Mouse (Mus musculus): Measurements from ENCODE around the gene Olfr78. TPM values are rescaled to one million over a fixed set of nuclear protein-coding genes. Genes with fewer than 3 reads are reported as not detected.

Olfr78 gene
- not detected in 2 replicates for polyA plus RNA-seq (2015; fragmentation: Nextera tagmentation; extraction: Ambion mirVana)

- WGBS (ENCODE audit: insufficient replicate concordance): 74% methylated on average over 4 of the region's 4 CpGs
- no peaks in the 10 kb centered on the region for H3K9me3 ChIP-seq (replicated peaks)
- H3K9ac ChIP-seq: no peak within 1 kb of the TSS
- no peaks in the 10 kb centered on the region for H3K27me3 ChIP-seq
- no peak for DNase-seq
- H3K4me3 ChIP-seq (replicated peaks): no peak within 1 kb of the TSS
- no peak for ATAC-seq (ENCODE audit: low read depth)
- no peak within 1 kb of the TSS for H3K27ac ChIP-seq
- H3K4me2 ChIP-seq: no peak within 1 kb of the TSS
- H3K36me3 ChIP-seq: no peaks in the 10 kb centered on the region
- no peaks in the 10 kb centered on the region for H3K4me1 ChIP-seq (replicated peaks)
Measured at GRCm38 (mm10) chr7:102759266-102759665, at the start of gene Olfr78, which contains the start of gene Olfr560. Olfr78 (minus strand) TSS chr7:102759471. Olfr560 (minus strand) TSS chr7:102759366.

- no peaks in the 10 kb centered on the region for H3K27me3 ChIP-seq
- ATAC-seq (ENCODE audit: low read depth): no peak
- H3K4me2 ChIP-seq: no peak within 1 kb of the TSS
- no peak for DNase-seq
- H3K4me3 ChIP-seq (replicated peaks): no peak within 1 kb of the TSS
- H3K27ac ChIP-seq: no peak within 1 kb of the TSS
- no peaks in the 10 kb centered on the region for H3K4me1 ChIP-seq (replicated peaks)
- H3K36me3 ChIP-seq: no peaks in the 10 kb centered on the region
- no peak within 1 kb of the TSS for H3K9ac ChIP-seq
- no peaks in the 10 kb centered on the region for H3K9me3 ChIP-seq (replicated peaks)
Measured at GRCm38 (mm10) chr7:102803180-102803579, 43.9 kb upstream of the Olfr78 start, which contains the start of gene Olfr564. Olfr564 (plus strand) TSS chr7:102803480.

GRCm38 (mm10) chr7:102770921-102771320 lies 11.7 kb upstream of the Olfr78 start, which contains the start of gene Olfr561:
Olfr561 (plus strand) TSS chr7:102771221.
- 25% methylated on average over 2 of the region's 2 CpGs for WGBS (ENCODE audit: insufficient replicate concordance)
- DNase-seq (no peak), ATAC-seq (ENCODE audit: low read depth) (no peak)
- Histone ChIP-seq H3K4me2 (no peak within 1 kb of the TSS), H3K4me3 (replicated peaks) (no peak within 1 kb of the TSS), H3K27ac (no peak within 1 kb of the TSS), H3K9ac (no peak within 1 kb of the TSS), H3K9me3 (replicated peaks) (no peaks in the 10 kb centered on the region), H3K36me3 (no peaks in the 10 kb centered on the region), H3K4me1 (replicated peaks) (no peaks in the 10 kb centered on the region), H3K27me3 (no peaks in the 10 kb centered on the region)

- DNase-seq (no peak), ATAC-seq (ENCODE audit: low read depth) (no peak)
- 5% methylated on average over 1 of the region's 1 CpGs for WGBS (ENCODE audit: insufficient replicate concordance)
- Histone ChIP-seq H3K36me3 (no peaks in the 10 kb centered on the region), H3K4me2 (no peak overlapping the region), H3K9me3 (replicated peaks) (no peaks in the 10 kb centered on the region), H3K27ac (no peak overlapping the region), H3K9ac (no peak overlapping the region), H3K4me1 (replicated peaks) (no peaks in the 10 kb centered on the region), H3K27me3 (no peaks in the 10 kb centered on the region), H3K4me3 (replicated peaks) (no peak overlapping the region)
Measured at GRCm38 (mm10) chr7:102752086-102752485, 7.2 kb downstream of the Olfr78 start.

GRCm38 (mm10) chr7:102737705-102738104 lies 21.6 kb downstream of the Olfr78 start:
- H3K36me3 ChIP-seq: no peaks in the 10 kb centered on the region
- no peaks in the 10 kb centered on the region for H3K27me3 ChIP-seq
- no peak overlapping the region for H3K4me2 ChIP-seq
- H3K27ac ChIP-seq: no peak overlapping the region
- ATAC-seq (ENCODE audit: low read depth) (no peak), DNase-seq (no peak)
- H3K4me1 ChIP-seq (replicated peaks): no peaks in the 10 kb centered on the region
- no peak overlapping the region for H3K4me3 ChIP-seq (replicated peaks)
- no peaks in the 10 kb centered on the region for H3K9me3 ChIP-seq (replicated peaks)
- H3K9ac ChIP-seq: no peak overlapping the region
- WGBS (ENCODE audit: insufficient replicate concordance): 38% methylated on average over 2 of the region's 2 CpGs

GRCm38 (mm10) chr7:102733793-102734192 lies 25.5 kb downstream of the Olfr78 start:
- Histone ChIP-seq H3K9ac (no peak overlapping the region), H3K27me3 (no peaks in the 10 kb centered on the region), H3K9me3 (replicated peaks) (no peaks in the 10 kb centered on the region), H3K36me3 (no peaks in the 10 kb centered on the region), H3K4me3 (replicated peaks) (no peak overlapping the region), H3K4me2 (no peak overlapping the region), H3K4me1 (replicated peaks) (no peaks in the 10 kb centered on the region), H3K27ac (no peak overlapping the region)
- ATAC-seq (ENCODE audit: low read depth): no peak
- no peak for DNase-seq
- 48% methylated on average over 1 of the region's 1 CpGs for WGBS (ENCODE audit: insufficient replicate concordance)

- Histone ChIP-seq H3K4me3 (replicated peaks) (no peak within 1 kb of the TSS), H3K4me1 (replicated peaks) (no peaks in the 10 kb centered on the region), H3K9ac (no peak within 1 kb of the TSS), H3K9me3 (replicated peaks) (no peaks in the 10 kb centered on the region), H3K27me3 (no peaks in the 10 kb centered on the region), H3K27ac (no peak within 1 kb of the TSS), H3K4me2 (no peak within 1 kb of the TSS), H3K36me3 (no peaks in the 10 kb centered on the region)
- DNase-seq (no peak), ATAC-seq (ENCODE audit: low read depth) (no peak)
Measured at GRCm38 (mm10) chr7:102727391-102727790, 31.9 kb downstream of the Olfr78 start, which contains the start of gene Olfr559. Olfr559 (minus strand) TSS chr7:102727491.

GRCm38 (mm10) chr7:102718970-102719369 lies 40.3 kb downstream of the Olfr78 start, which contains the start of gene Olfr33:
Olfr33 (minus strand) TSS chr7:102719070.
- H3K4me3 ChIP-seq (replicated peaks): no peak within 1 kb of the TSS
- no peak within 1 kb of the TSS for H3K27ac ChIP-seq
- no peak within 1 kb of the TSS for H3K4me2 ChIP-seq
- ATAC-seq (ENCODE audit: low read depth) (no peak), DNase-seq (no peak)
- H3K4me1 ChIP-seq (replicated peaks): no peaks in the 10 kb centered on the region
- H3K27me3 ChIP-seq: no peaks in the 10 kb centered on the region
- 18% methylated on average over 1 of the region's 1 CpGs for WGBS (ENCODE audit: insufficient replicate concordance)
- H3K36me3 ChIP-seq: no peaks in the 10 kb centered on the region
- no peak within 1 kb of the TSS for H3K9ac ChIP-seq
- H3K9me3 ChIP-seq (replicated peaks): no peaks in the 10 kb centered on the region

- Histone ChIP-seq H3K4me2 (no peak within 1 kb of the TSS), H3K27ac (no peak within 1 kb of the TSS), H3K36me3 (no peaks in the 10 kb centered on the region), H3K9ac (no peak within 1 kb of the TSS), H3K27me3 (no peaks in the 10 kb centered on the region), H3K4me1 (replicated peaks) (no peaks in the 10 kb centered on the region), H3K4me3 (replicated peaks) (no peak within 1 kb of the TSS), H3K9me3 (replicated peaks) (no peaks in the 10 kb centered on the region)
- no peak for DNase-seq
- ATAC-seq (ENCODE audit: low read depth): no peak
Measured at GRCm38 (mm10) chr7:102701915-102702314, 57.4 kb downstream of the Olfr78 start, which contains the start of gene Olfr558. Olfr558 (plus strand) TSS chr7:102702215.

- Histone ChIP-seq H3K27me3 (no peaks in the 10 kb centered on the region), H3K4me2 (no peak overlapping the region), H3K36me3 (no peaks in the 10 kb centered on the region), H3K9ac (no peak overlapping the region), H3K9me3 (replicated peaks) (no peaks in the 10 kb centered on the region), H3K4me1 (replicated peaks) (no peaks in the 10 kb centered on the region), H3K4me3 (replicated peaks) (no peak overlapping the region), H3K27ac (no peak overlapping the region)
- WGBS (ENCODE audit: insufficient replicate concordance): 75% methylated on average over 7 of the region's 7 CpGs
- DNase-seq (no peak), ATAC-seq (ENCODE audit: low read depth) (no peak)
Measured at GRCm38 (mm10) chr7:102698461-102698860, 60.8 kb downstream of the Olfr78 start.

- 59% methylated on average over 5 of the region's 5 CpGs for WGBS (ENCODE audit: insufficient replicate concordance)
- H3K9me3 ChIP-seq (replicated peaks): no peaks in the 10 kb centered on the region
- DNase-seq (no peak), ATAC-seq (ENCODE audit: low read depth) (no peak)
- H3K36me3 ChIP-seq: no peaks in the 10 kb centered on the region
- no peaks in the 10 kb centered on the region for H3K27me3 ChIP-seq
- no peak within 1 kb of the TSS for H3K9ac ChIP-seq
- H3K4me3 ChIP-seq (replicated peaks): no peak within 1 kb of the TSS
- H3K4me1 ChIP-seq (replicated peaks): no peaks in the 10 kb centered on the region
- no peak within 1 kb of the TSS for H3K4me2 ChIP-seq
- H3K27ac ChIP-seq: no peak within 1 kb of the TSS
Measured at GRCm38 (mm10) chr7:102695358-102696125, 63.7 kb downstream of the Olfr78 start, which contains the start of gene Olfr557. Olfr557 (plus strand) TSS chr7:102695910.
